Mouse (Mus musculus) lung, embryonic 15.5 days (tissue): ENCODE measurements around the gene Tpbg. TPM values are rescaled to one million over a fixed set of nuclear protein-coding genes. Genes with fewer than 3 reads are reported as not detected.
"Not testable (repeated sequence)": the region's sequence is repeated elsewhere in the genome, so short reads cannot be mapped to it uniquely, and the experiment has no call there.

Source experiments
- ATAC-seq: fragments of 200-750 bp; cut with Nextera tagmentation; 2 replicates; pipeline ENCODE4 v1.8.0; 2017; ENCODE audit warnings: moderate number of reproducible peaks, borderline replicate concordance; ENCODE audit not compliant: low FRiP score, low TSS enrichment; ENCODE audit errors: extremely low read depth
- H3K27ac ChIP-seq: fragments of 300-500 bp; sonication (generic); 2 replicates; pipeline ENCODE4 v1.5.1; 2015; ENCODE audit warnings: moderate library complexity, mild to moderate bottlenecking, inconsistent platforms
- H3K27me3 ChIP-seq: fragments of 300-500 bp; sonication (generic); 2 replicates; pipeline ENCODE4 v1.6.1; 2015; ENCODE audit warnings: inconsistent platforms
- H3K36me3 ChIP-seq: fragments of 300-500 bp; sonication (generic); 2 replicates; pipeline ENCODE4 v1.6.1; 2015; ENCODE audit warnings: inconsistent platforms
- H3K4me1 ChIP-seq: fragments of 300-500 bp; sonication (generic); 2 replicates; pipeline ENCODE4 v1.6.1; 2015; ENCODE audit warnings: inconsistent platforms
- H3K4me2 ChIP-seq: fragments of 300-500 bp; sonication (generic); 2 replicates; pipeline ENCODE4 v1.6.1; 2015; ENCODE audit warnings: inconsistent platforms, mild to moderate bottlenecking, moderate library complexity
- H3K4me3 ChIP-seq: fragments of 300-500 bp; sonication (generic); 2 replicates; pipeline ENCODE4 v1.5.1; 2015; ENCODE audit warnings: mild to moderate bottlenecking, inconsistent platforms
- H3K9ac ChIP-seq: fragments of 300-500 bp; sonication (generic); 2 replicates; pipeline ENCODE4 v1.6.1; 2015; ENCODE audit warnings: inconsistent platforms
- H3K9me3 ChIP-seq: fragments of 300-500 bp; sonication (generic); 2 replicates; pipeline ENCODE4 v1.6.1; 2016; ENCODE audit warnings: inconsistent platforms
- WGBS: fragments of 180-500 bp; shearing (Covaris S2); methylation state at CpG from one replicate; pipeline ENCODE4 v1.1.7; 2015; 5-methylcytosine and 5-hydroxymethylcytosine counted together
- polyA plus RNA-seq: library from polyadenylated mRNA; unstranded; fragments of >200 nt; fragmentation: Nextera tagmentation; extraction: Ambion mirVana; gene quantifications from 2 replicates; pipeline ENCODE4 v1.2.1, GENCODE M21; 2015

The Tpbg gene
- polyA plus RNA-seq, result 12.9 and 15.5 TPM in 2 replicates

GRCm38 (mm10) chr9:85842351-85843011 lies at the start of gene Tpbg:
TSS of gene Tpbg (plus strand) at chr9:85842380.
- under 1% methylated on average over 39 of the region's 39 CpGs for WGBS
- peaks cover 13% of the 10 kb centered on the region for H3K4me1 ChIP-seq
- H3K4me2 ChIP-seq, result peak within 1 kb of the TSS; percentile 98
- peak within 1 kb of the TSS; percentile 70 for H3K9ac ChIP-seq
- no peaks in the 10 kb centered on the region for H3K9me3 ChIP-seq
- H3K27ac ChIP-seq, result peak within 1 kb of the TSS; percentile 85
- peak within 1 kb of the TSS; percentile 74 for H3K4me3 ChIP-seq
- no peaks in the 10 kb centered on the region for H3K36me3 ChIP-seq
- ATAC-seq, result peak; percentile 86
- peaks cover 5% of the 10 kb centered on the region; the same call in 1 of the 2 replicates for H3K27me3 ChIP-seq

- not testable (repeated sequence) for H3K9ac ChIP-seq, H3K9me3 ChIP-seq, ATAC-seq, H3K27me3 ChIP-seq, H3K4me3 ChIP-seq, H3K27ac ChIP-seq, H3K4me1 ChIP-seq, H3K4me2 ChIP-seq, H3K36me3 ChIP-seq
- WGBS, result 88% methylated on average over 2 of the region's 2 CpGs
Observed at GRCm38 (mm10) chr9:85801986-85802385, 40.2 kb upstream of the Tpbg start.

GRCm38 (mm10) chr9:85802563-85802962 lies 39.6 kb upstream of the Tpbg start:
- no peaks in the 10 kb centered on the region for H3K36me3 ChIP-seq
- 78% methylated on average over 4 of the region's 4 CpGs for WGBS
- ATAC-seq, result no peak

GRCm38 (mm10) chr9:85806411-85806810 lies 35.8 kb upstream of the Tpbg start:
- Histone ChIP-seq H3K9me3 (no peaks in the 10 kb centered on the region), H3K36me3 (no peaks in the 10 kb centered on the region)
- ATAC-seq, result no peak

More at GRCm38 (mm10) chr9:85802563-85802962, 39.6 kb upstream of the Tpbg start:
- Histone ChIP-seq H3K27ac (no peak overlapping the region), H3K4me3 (no peak overlapping the region), H3K9ac (no peak overlapping the region), H3K4me2 (no peak overlapping the region), H3K9me3 (no peaks in the 10 kb centered on the region), H3K27me3 (no peaks in the 10 kb centered on the region), H3K4me1 (no peaks in the 10 kb centered on the region; the same call in 1 of the 2 replicates)

GRCm38 (mm10) chr9:85809246-85809645 lies 32.9 kb upstream of the Tpbg start:
- Histone ChIP-seq H3K9me3 (no peaks in the 10 kb centered on the region), H3K27me3 (no peaks in the 10 kb centered on the region), H3K27ac (no peak overlapping the region), H3K9ac (no peak overlapping the region), H3K4me2 (no peak overlapping the region), H3K4me1 (no peaks in the 10 kb centered on the region), H3K4me3 (no peak overlapping the region), H3K36me3 (no peaks in the 10 kb centered on the region)
- 79% methylated on average over 3 of the region's 3 CpGs for WGBS
- no peak for ATAC-seq

More at GRCm38 (mm10) chr9:85806411-85806810, 35.8 kb upstream of the Tpbg start:
- Histone ChIP-seq H3K9ac (no peak overlapping the region), H3K4me2 (no peak overlapping the region), H3K4me3 (no peak overlapping the region), H3K4me1 (no peaks in the 10 kb centered on the region), H3K27me3 (no peaks in the 10 kb centered on the region), H3K27ac (no peak overlapping the region)
- 93% methylated on average over 6 of the region's 6 CpGs for WGBS

GRCm38 (mm10) chr9:85820829-85821228 lies 21.4 kb upstream of the Tpbg start:
- H3K36me3 ChIP-seq, result no peaks in the 10 kb centered on the region
- no peak overlapping the region for H3K9ac ChIP-seq
- no peak overlapping the region for H3K4me2 ChIP-seq
- H3K27ac ChIP-seq, result no peak overlapping the region
- no peaks in the 10 kb centered on the region for H3K4me1 ChIP-seq
- no peaks in the 10 kb centered on the region for H3K9me3 ChIP-seq
- H3K4me3 ChIP-seq, result no peak overlapping the region
- WGBS, result 85% methylated on average over 11 of the region's 11 CpGs
- H3K27me3 ChIP-seq, result no peaks in the 10 kb centered on the region
- ATAC-seq, result no peak

- Histone ChIP-seq H3K4me1 (no peaks in the 10 kb centered on the region), H3K4me2 (no peak overlapping the region), H3K27me3 (no peaks in the 10 kb centered on the region), H3K4me3 (no peak overlapping the region), H3K36me3 (no peaks in the 10 kb centered on the region), H3K9ac (no peak overlapping the region), H3K27ac (no peak overlapping the region), H3K9me3 (no peaks in the 10 kb centered on the region)
- WGBS, result 77% methylated on average over 17 of the region's 17 CpGs
- ATAC-seq, result no peak
Observed at GRCm38 (mm10) chr9:85835521-85836425, 6.4 kb upstream of the Tpbg start.

GRCm38 (mm10) chr9:85839626-85840025 lies 2.6 kb upstream of the Tpbg start:
- 47% methylated on average over 3 of the region's 3 CpGs for WGBS
- no peak overlapping the region for H3K9ac ChIP-seq
- no peaks in the 10 kb centered on the region for H3K36me3 ChIP-seq
- H3K27ac ChIP-seq, result no peak overlapping the region
- peaks cover 4% of the 10 kb centered on the region; the same call in 1 of the 2 replicates for H3K27me3 ChIP-seq
- no peak overlapping the region for H3K4me2 ChIP-seq
- ATAC-seq, result no peak
- H3K4me3 ChIP-seq, result no peak overlapping the region
- peaks cover 11% of the 10 kb centered on the region for H3K4me1 ChIP-seq
- no peaks in the 10 kb centered on the region for H3K9me3 ChIP-seq

GRCm38 (mm10) chr9:85841891-85842290 lies 289 bp upstream of the Tpbg start:
- Histone ChIP-seq H3K9me3 (no peaks in the 10 kb centered on the region), H3K27me3 (peaks cover 5% of the 10 kb centered on the region; the same call in 1 of the 2 replicates), H3K4me1 (peaks cover 13% of the 10 kb centered on the region), H3K27ac (peak overlapping the region; percentile 85; the same call in 1 of the 2 replicates), H3K9ac (no peak overlapping the region), H3K36me3 (no peaks in the 10 kb centered on the region), H3K4me2 (peak overlapping the region; percentile 98), H3K4me3 (peak overlapping the region; percentile 74)
- WGBS, result under 1% methylated on average over 16 of the region's 16 CpGs
- no peak for ATAC-seq

- Histone ChIP-seq H3K27ac (peak overlapping the region; percentile 85), H3K27me3 (peaks cover 5% of the 10 kb centered on the region; the same call in 1 of the 2 replicates), H3K9me3 (no peaks in the 10 kb centered on the region), H3K4me1 (peaks cover 13% of the 10 kb centered on the region), H3K9ac (peak overlapping the region; percentile 70), H3K4me3 (peak overlapping the region; percentile 74), H3K4me2 (peak overlapping the region; percentile 98), H3K36me3 (peaks cover 4% of the 10 kb centered on the region)
- under 1% methylated on average over 65 of the region's 65 CpGs for WGBS
- ATAC-seq, result peak; percentile 75
Observed at GRCm38 (mm10) chr9:85843031-85843890, 1.1 kb downstream of the Tpbg start.
